Mouse (Mus musculus) C2C12 (cell line): Measurements from ENCODE around the gene Grin3a.

Experiments
- CTCF ChIP-seq: IDR thresholded peaks from one replicate; pipeline ENCODE4 v1.5.1; 2011; ENCODE audit not compliant: control insufficient read depth, insufficient read depth, insufficient read length
- FOSL1 ChIP-seq: IDR thresholded peaks from one replicate; pipeline ENCODE4 v1.8.0; 2011; ENCODE audit warnings: mild to moderate bottlenecking, low read length; ENCODE audit not compliant: poor library complexity, insufficient read depth, severe bottlenecking
- USF1 ChIP-seq: IDR thresholded peaks from one replicate; pipeline ENCODE4 v1.6.1; 2011; ENCODE audit warnings: low read depth, mild to moderate bottlenecking, control low read depth, moderate library complexity

DNA sequence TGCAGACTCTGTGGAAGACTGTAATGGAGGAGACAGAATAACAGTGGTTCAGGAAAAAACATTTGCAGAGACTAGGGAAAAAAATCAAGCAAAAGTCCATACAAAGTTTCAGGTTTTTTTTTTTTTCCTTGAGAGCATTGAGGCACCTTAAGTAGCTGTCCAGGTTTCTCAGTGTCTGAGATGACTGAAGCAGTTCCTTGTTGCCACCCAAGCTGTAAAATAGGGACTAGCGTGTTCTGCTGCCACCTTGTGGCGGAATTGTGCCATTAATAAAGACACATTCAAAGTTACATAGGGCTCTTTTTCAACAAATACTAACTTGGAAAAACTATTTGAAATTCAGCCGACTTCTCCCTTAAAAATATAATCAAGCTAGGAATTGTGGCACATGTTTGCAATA is 218.6 kb downstream of the Grin3a start:
- TF ChIP-seq CTCF (peak; percentile 13), FOSL1 (no peak), USF1 (no peak)
